Mouse (Mus musculus) lung, postnatal 14 days (tissue): ENCODE measurements around the gene Stap2.
A peak's percentile ranks its signal among the peaks of the same experiment; 100 is the strongest.

Experiments
- DNase-seq: peaks from one replicate; pipeline ENCODE4 v3.0.0; 2021

The Stap2 gene

GRCm38 (mm10) chr17:55957726-55958583 is 47.4 kb downstream of the Stap2 start:
- no peak for DNase-seq

- peak; percentile 84 for DNase-seq
Observed at GRCm38 (mm10) chr17:55957168-55957567, 48.2 kb downstream of the Stap2 start.

GRCm38 (mm10) chr17:55956591-55956990 is 48.8 kb downstream of the Stap2 start:
- DNase-seq = no peak

GRCm38 (mm10) chr17:55956129-55956528 is 49.3 kb downstream of the Stap2 start:
- DNase-seq = peak; percentile 79

GRCm38 (mm10) chr17:55954229-55954628 is 51.2 kb downstream of the Stap2 start:
- DNase-seq = no peak

GRCm38 (mm10) chr17:55953751-55954150 is 51.6 kb downstream of the Stap2 start:
- no peak for DNase-seq

GRCm38 (mm10) chr17:55952447-55953027 is 52.8 kb downstream of the Stap2 start, which contains the start of gene Ebi3:
Gene Ebi3 (plus strand): TSS chr17:55952640.
- DNase-seq = no peak

- no peak for DNase-seq
Observed at GRCm38 (mm10) chr17:55952041-55952440, 53.3 kb downstream of the Stap2 start.

- DNase-seq = no peak
Observed at GRCm38 (mm10) chr17:55950601-55951000, 54.8 kb downstream of the Stap2 start.

GRCm38 (mm10) chr17:55949400-55949799 is 56.0 kb downstream of the Stap2 start, which contains the start of gene Zfp119b:
Gene Zfp119b (minus strand): TSS chr17:55949500.
- DNase-seq = no peak

- no peak for DNase-seq
Observed at GRCm38 (mm10) chr17:55948647-55949046, 56.7 kb downstream of the Stap2 start.
